Mouse (Mus musculus): ENCODE measurements around the gene Phf21b.

Gene Phf21b

DNA sequence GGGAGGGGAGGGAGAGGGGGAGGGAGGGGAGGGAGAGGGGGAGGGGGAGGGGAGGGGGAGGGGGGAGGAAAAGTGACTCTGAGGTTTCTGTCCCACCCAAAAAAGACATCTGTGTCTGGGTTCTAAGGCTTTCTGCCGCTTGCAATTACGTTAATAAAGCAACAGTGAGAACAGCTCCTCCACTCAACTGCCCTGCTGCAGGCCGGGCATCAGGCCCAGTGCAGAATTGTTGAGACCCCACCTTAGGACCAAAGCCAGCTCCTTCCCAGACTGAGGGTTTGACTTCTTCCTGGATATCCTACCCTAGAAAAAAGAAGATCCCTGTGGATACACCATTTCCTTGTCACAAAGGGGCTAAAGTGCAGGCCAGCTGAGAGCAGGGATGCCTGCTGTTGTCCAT is 9.6 kb downstream of the Phf21b start:
- in situ Hi-C loops (cut with MboI): no loop called here

DNA sequence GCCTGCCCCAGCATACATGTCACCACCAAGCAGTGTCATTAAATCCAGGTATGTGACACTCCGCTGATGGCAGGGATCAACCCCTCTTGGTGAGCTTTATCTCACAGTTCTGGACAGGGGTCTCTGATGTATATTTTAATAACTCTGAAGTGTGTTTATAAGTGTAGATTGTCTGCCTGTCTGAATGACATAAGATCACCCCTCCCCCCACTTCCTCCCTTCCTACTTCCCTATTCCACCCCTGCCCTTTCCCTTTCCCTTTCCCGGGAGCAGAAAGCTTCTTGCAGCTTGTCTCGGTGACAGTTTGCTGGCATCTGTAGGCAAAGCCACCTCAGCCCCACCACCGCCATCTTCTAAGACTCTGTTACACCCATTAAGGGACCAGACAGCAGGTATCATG is 11.0 kb downstream of the Phf21b start:
- in situ Hi-C loops (cut with MboI): no loop called here

DNA sequence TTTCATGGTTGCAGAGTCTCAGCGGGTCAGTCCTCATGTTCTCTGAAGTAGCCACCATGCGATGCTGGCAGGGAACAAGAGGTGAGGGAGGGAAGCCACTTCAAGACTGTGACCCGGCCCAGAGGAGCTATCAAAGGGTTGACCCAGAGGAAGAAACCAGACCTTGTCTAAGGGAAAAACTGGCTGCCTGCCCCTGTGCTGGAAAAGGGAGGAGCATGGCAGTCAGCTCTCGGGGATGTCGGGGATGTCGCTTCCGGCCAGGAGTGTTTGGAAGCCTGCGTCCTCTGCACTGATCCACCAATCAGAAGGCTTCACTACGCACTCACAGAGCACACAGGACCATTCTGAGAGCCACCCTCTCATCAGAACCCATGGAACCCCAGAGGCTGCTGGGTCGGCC is 12.8 kb downstream of the Phf21b start:
- in situ Hi-C loops (cut with MboI): no loop called here

DNA sequence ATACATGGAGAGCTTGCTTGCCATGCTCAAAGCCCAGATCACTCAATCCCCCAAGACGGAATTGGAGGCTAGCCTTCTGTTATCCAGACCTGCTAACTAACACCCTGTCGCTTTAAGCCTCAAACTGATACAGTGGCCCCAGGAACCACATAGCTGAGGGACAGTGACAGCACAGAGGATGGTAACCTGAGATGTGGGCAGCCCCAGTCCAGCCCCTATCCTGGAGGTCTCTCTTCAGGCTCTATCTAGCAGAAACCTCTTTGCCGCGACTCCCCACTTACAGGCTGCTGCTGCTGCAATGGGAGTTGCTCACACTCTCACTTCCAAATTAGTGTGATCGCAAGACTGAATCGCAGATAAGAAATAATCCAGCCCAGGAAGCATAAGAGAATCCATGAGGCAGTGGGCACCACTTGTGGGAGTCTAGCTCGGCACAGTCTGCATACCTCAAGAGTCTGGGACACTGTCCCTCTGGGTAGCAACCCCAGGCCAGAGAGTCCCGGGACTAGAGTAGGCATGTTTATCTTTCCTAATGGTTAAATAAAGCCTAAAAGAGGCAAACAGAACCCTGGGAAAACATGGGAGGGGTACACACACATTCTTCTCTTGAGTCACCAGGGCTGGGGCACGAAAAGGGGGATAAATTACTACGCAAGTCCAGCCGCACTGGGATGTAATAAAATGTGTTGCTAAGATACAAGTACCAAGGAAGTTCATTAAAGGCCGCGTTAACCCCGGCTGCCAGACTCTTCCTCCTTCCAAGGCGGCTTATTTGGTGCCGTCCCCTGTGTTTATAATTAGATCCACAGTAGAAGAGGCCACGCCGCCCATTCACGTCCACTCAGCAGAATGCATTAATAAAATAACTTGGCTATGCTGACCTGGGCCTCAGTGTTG is 13.7 kb downstream of the Phf21b start:
- in situ Hi-C loops (cut with MboI): no loop called here

DNA sequence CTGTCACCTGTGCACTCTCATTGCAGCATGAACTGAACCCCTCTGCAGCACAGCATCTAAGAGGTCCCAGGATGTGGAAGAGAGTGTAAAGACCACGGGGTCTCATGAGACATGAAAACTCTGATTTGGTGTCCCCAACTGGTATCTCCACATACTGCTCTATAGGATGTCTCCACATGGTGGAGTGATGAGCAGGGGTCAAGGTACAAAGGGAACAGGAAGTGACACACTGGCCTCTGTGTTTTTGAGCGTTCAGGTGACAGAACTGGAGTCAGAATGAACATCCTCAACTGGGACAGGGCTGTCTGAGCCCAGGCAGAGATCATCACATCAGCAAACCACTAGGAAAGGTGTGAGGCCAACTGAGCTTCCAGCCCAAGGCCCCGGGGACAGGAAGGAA is 15.3 kb downstream of the Phf21b start:
- in situ Hi-C loops (cut with MboI): no loop called here

DNA sequence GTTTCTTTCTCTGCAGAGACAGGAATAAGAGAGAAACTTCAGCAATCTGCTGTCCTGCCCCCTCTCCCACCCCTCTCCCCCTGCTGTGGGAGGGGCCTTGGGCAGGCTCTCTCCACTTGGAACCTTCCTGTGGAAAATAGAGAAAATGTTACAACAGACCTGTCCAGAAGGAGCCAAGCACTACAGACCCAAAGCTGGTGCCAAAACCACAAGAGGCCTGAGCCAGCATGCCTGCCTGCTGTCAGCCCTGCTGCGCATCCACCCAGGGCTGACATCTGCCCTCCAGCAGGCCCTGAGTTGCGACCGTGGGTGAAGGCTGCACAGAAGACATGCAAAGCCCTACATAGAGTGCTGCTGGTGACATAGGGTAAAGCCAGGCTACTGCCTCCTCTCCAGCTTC is 16.3 kb downstream of the Phf21b start:
- in situ Hi-C loops (cut with MboI): no loop called here

DNA sequence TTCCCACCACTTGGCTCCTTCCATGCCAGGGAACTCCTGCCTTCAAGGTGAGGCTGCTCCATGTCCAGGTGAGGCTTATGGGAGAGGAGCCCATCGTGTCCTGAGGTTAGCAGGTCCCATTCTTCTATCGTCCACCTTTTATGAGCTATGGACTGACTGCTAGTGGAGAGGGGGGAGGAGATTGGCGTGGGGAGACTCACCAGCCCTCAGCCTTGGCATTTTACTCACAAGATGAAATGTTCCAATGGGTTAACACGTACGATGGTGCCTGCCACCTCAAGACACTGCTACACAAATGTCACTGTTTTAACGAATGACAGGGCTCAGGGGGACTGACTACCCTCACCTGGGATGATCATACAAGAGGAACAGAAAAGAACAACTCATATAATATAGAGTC is 18.0 kb downstream of the Phf21b start:
- in situ Hi-C loops (cut with MboI): no loop called here

DNA sequence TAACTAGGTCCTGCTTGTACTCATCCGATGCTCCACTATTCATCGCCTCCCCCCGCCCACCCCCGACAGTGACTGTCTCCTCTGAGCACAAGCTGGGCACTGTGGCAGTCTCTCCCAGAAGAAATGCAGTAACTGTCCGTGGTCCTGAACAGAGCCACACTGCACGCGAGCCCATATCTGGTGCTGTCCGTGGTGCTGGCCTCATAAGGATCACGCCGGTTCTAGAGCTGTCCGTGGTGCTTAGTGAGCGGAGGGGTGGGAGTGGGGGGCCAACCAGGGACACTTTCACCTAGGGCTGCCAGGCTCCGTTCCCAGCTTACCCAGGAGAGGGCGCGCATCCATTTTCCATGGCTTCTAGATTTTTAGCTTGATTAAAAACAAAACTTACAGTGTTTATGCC is 26.4 kb downstream of the Phf21b start:
- in situ Hi-C loops (cut with MboI): no loop called here

DNA sequence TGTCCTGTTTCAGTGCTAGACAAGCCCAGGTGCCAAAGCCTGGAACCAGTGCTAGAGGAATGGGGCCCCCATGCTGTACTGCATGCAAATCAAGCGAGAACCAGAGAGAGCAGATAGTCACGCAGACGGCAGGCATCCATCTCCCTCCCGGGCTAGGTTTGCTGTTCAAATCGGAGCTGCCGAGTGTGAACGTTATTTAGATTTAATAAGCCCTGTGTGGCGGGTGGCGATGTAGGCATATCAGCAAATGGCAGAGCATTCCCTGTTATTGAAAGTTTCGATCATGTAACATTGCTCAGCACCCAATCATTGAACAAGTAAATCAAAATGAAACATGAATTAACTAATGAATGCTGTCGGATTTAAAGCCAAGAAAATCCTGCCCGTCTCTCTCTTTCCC is 27.2 kb downstream of the Phf21b start:
- in situ Hi-C loops (cut with MboI): no loop called here

DNA sequence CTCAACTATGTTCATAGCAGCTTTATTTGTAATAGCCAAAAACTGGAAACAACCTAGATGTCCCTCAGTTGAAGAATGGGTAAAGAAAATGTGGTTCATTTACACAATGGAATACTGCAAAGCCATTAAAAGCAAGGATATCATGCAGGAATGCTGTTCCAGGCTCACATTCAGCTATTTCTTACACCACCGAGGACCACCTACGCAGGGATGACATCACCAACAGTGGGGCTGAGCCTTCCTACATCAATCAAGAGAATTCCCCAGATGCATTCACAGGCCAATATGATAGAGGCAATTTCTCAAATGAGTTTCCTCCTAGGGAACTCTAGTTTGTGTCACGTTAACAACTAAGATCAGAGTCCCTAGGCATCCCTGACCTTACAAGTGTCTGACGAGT is 32.8 kb downstream of the Phf21b start:
- in situ Hi-C loops (cut with MboI): no loop called here

DNA sequence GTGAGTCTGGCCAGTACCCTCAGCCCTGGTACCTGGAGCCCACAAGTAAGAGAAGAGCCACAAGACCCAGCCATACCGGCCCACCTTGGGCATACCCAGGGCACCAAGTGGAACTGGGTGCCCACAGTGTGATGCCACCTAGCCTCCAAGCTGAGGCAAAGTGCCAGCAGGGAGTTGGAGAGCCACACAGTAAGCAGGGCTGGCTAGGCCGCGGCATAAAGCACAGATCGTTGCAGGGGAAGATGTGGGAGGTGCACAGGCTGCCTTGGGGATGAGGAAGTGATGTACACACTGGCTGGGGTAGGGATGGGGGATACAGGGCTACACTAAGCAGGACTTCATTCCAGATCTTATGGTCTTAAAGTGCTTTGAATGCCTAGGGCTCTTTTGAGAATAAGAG is 35.0 kb downstream of the Phf21b start:
- in situ Hi-C loops (cut with MboI): no loop called here

DNA sequence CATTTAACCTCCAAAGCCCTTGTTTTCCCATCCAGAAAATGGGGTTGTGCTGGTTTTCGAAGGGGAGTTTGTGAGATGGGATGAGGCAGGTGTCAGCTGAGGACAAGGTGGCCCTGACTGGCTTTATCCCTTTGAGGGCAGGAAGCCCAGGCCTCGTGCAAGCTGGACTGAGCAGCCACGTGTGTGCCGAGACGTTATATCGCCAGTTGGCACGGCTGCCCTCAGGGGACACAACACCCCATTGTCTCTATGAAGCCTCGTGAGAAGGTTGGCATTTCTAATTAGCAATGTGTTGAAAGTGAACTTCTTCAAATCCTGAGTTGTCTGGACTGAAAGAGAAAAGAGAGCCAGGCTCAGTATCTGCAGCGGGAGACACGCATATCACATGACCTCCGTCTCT is 37.6 kb downstream of the Phf21b start:
- in situ Hi-C loops (cut with MboI): no loop called here

DNA sequence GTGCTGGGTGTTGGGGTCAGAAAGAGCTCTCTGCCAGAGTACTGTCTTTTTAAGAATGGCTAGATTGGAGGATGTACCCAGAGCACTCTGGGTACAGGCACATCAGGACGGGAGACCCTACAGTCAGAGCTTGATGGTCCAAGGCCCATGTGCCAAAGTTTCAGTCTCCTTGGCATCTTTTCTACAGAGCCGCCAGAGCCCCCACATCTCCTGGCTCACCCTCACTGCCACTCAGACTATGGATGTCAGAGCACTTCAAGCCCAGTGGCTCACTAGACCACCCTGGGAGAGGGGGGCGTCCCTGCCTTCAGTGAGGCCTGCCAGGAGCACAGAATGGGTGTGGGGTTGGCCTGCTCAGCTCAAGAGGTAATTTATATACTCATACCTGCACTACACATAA is 38.3 kb downstream of the Phf21b start:
- in situ Hi-C loops (cut with MboI): no loop called here

DNA sequence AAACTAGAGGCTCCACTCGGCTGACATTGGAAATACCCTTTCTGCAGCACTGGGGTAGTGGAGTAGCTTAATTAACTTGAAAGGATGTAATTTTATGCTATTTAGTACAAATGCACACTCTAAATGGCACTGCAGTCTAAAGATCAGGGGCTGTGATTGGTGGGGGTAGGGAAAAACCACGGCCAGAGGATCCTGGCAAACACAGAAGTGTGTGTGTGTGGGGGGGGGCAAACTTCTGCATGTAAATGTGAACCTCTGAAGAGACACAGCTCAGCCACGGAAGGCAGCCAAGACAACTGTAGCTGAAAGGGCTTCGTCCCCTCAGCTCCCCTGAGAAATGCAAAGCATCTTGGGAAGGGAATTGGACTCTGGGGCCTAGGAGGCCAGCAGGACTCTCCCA is 40.7 kb downstream of the Phf21b start:
- in situ Hi-C loops (cut with MboI): no loop called here

DNA sequence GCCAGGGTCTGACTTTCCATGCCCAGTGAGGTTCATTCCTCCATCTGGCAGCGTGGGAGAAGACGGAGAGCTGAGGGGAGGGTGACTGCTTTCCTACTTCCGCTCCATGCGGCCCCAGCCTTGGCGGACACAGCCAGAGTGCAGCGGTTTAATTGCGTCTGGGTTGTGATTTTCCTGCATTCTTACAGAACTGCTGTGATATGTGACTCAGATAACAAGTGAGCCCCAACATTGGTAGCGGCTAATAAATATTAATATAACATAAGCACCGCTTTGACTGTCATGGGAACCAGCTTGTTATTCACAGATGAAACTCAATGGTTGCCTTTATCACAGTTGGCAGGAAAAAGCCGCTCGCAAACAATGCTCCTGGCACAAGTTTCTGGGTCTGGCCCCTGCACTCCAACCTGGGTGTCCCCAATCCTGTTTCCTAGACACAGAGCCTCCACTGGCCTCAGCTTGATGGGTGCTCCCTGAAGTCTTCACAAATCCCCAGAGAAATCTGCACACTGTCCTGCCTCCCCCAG is 43.0 kb downstream of the Phf21b start:
- in situ Hi-C loops (cut with MboI): no loop called here

DNA sequence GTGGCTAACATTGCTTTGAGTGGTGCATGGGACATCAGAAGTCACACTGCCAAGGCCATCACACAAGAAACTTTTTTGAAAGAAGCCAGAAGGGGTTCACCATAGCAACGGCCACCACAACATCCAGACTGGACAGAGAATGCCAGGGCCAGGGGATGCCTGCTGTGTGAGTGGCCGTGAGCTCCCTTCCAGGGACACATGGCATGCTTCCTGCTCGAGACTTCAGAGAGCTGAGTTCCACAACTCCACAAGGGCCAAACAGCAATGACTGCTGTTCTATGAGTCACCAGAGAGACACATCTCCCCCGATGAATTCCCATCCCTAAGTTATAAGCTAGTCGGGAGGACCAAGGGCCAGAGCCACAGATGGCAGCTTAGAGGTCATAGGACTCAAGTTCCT is 44.7 kb downstream of the Phf21b start:
- in situ Hi-C loops (cut with MboI): no loop called here

DNA sequence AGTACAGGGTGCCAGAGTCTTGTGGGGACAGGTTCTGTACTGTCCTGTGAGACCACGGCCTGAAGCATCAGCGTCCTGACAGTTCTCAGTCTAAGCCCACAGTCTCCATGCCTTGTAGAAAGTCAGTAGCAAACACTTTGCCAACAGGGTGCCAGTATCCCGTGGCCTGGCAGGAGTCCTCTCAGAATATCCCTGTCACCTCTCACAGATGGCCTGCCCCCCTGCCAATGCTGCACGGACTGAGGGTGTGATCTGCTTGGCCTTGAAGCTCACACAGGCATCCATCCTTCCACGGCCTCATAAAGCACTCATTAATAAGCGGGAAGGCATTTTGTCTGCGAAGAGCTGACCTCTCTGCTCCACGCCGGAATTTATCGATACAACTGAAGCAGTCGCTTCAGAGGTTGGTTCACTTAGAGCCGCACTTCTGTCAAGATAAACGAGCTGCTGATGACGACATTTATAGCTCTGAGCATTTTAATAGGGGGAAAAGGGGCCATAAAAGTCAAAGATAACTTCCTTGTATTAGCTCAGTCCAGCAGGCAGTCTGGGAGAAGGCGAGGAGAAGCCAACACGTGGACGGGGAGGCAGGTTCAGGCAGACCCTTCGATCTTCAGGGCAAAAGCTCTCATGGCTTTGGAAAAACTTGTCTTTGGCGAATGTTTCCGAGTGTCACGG is 46.4 kb downstream of the Phf21b start:
- in situ Hi-C loops (cut with MboI): no loop called here

DNA sequence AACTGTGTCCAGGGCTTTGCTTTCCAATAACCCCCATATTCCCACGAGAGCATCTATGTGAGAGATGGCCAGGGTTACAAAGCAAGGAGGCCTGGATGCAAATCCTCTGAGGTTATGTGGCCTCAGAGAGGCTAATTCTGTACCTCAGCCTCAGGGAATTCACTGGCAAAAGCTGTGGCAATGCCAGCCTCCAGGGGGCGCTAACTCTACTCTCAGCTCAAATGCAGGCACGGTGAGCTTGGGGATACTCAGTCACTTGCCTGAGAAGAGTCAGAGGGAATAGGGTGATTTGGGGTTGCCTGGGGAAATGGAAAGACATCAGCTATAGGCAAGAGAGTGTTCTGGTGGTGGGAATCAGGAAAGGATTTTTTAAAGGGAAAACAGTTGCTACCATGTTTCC is 52.2 kb downstream of the Phf21b start:
- in situ Hi-C loops (cut with MboI): no loop called here

DNA sequence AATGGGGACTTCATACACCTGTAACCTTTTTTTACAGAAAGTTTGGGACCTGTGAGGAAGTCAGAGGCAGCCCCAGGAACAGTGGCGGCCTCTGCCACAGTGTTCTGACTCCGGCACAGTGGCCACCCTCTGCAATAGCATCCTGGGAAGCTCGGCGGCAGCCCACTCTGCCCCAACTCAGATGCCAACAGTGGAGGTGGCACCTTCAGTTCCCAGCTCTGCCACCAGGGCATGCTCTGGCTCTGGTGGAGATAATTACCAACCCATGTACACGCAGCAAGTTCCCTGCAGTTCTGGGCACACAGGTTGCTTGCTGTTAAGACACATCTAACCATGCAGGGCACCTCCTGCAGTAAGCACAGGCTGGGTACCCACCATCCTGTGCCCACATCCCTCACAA is 55.7 kb downstream of the Phf21b start:
- in situ Hi-C loops (cut with MboI): no loop called here

DNA sequence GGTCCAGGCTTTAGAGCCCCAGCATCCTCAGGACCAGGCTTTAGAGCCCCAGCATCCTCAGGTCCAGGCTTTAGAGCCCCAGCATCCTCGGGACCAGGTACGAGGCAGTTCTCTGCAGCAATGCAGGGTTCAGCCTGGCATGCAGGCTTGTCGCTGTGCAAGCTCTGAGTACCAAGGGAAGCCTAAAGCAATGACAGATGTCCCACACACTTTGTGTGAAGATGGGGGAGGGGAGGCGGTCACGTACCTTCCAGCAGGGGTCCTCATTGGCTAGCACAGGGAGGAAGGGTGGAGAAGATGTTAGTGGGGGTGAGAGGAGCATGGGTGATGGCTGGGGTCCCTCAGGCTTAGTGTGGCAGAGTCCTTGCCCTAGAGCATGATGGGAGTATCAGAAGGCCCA is 62.2 kb downstream of the Phf21b start:
- in situ Hi-C loops (cut with MboI): no loop called here

DNA sequence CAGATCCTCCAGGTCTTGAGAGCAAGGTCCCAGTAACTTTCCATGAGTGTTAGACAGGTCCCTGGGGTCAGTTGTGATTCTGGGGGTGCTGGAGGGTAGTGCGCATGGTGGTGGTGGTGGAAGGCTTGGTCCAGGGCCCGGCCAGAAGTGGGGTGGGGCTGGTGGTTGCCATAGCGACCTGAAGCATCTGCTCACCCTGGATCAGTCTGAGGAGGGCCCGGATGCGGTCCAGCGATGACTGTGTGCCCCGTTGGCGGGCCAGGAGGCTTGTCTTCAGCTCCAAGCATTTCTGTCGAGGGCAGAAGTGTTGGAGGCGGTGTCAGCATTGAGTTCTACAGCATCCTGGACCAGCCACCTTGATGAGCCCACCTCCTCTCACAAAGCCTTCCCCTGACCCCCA is 68.7 kb downstream of the Phf21b start:
- in situ Hi-C loops (cut with MboI): no loop called here

DNA sequence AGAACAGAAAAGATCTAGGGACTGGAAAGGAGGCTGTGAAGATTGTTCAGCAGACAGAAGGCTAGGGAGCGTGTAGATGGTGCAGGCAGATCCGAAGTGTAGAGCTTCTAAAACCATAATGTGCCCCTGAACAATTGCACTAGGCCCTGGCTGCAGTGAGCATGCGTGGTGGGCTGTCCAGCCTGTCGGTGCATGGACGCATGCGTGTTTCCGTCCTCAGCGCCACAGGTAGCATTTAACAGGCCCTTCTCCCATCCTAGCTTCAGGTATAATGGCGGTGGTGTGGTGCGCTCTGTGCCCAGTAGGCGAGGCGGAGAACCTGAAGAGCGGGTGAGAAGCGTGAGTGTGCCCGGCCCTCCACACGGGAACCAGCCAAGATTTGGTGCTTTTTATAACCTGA is 71.0 kb downstream of the Phf21b start:
- in situ Hi-C loops (cut with MboI): no loop called here

DNA sequence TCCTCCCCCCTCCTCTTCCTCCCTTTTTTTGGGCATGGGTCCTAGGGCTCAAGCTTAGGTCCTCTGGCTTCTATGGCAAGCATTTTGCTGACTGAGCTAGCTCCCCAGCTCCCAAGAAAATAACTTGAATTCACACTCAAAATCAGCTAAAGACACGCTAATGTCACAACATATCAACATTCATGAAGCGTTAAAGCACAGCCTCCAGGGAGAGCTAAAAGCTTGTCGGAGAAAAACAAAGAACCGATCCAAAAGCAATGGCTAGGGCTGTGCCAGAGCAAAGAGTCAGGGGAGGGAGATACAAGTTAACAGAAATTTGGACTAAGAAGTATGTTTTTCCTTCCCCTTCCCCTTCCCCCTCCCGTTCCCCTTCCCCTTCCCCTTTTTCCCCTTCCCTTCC is 77.3 kb downstream of the Phf21b start:
- in situ Hi-C loops (cut with MboI): no loop called here
